Mouse (Mus musculus): Measurements from ENCODE around the gene Dusp3.

- TF ChIP-seq CTCF (IDR thresholded peaks at IDR 0.05) (no peak), EP300 (IDR thresholded peaks at IDR 0.05) (no peak)
These were observed 14.2 kb downstream of the Dusp3 start for GRCm38 (mm10) chr11:101972651-101973050.
